Mouse (Mus musculus) brain, embryonic 18.5 days (tissue): ENCODE measurements around the gene Bpnt1.

Source experiments
- DNase-seq: peaks from one replicate; pipeline ENCODE4 v3.0.0-alpha.2; 2012; ENCODE audit warnings: low read depth, low spot score

The Bpnt1 gene

GRCm38 (mm10) chr1:185404021-185404420 lies 72.1 kb downstream of the Bpnt1 start:
- DNase-seq = peak; percentile 22

GRCm38 (mm10) chr1:185405921-185406320 lies 74.0 kb downstream of the Bpnt1 start:
- DNase-seq = no peak
